Mouse (Mus musculus) midbrain, embryonic 11.5 days (tissue): ENCODE measurements around the gene Eln. TPM values are rescaled to one million over a fixed set of nuclear protein-coding genes. Genes with fewer than 3 reads are reported as not detected.
A peak's percentile ranks its signal among the peaks of the same experiment; 100 is the strongest.

ENCODE experiments used
- ATAC-seq: fragments of 200-750 bp; cut with Nextera tagmentation; 2 replicates; pipeline ENCODE4 v1.8.0; 2017; ENCODE audit warnings: moderate TSS enrichment, moderate library complexity; ENCODE audit not compliant: low FRiP score
- DNase-seq: peaks from one replicate; pipeline ENCODE4 v3.0.0; 2015; ENCODE audit warnings: low spot score; ENCODE audit errors: missing footprints
- H3K27ac ChIP-seq: fragments of 300-500 bp; sonication (generic); 2 replicates; pipeline ENCODE4 v1.5.1; 2014; ENCODE audit warnings: low read depth, low read length
- H3K27me3 ChIP-seq: fragments of 300-500 bp; sonication (generic); 2 replicates; pipeline ENCODE4 v1.6.1; 2014; ENCODE audit warnings: mild to moderate bottlenecking, low read length, moderate library complexity, mixed read lengths; ENCODE audit not compliant: control insufficient read depth, insufficient read depth
- H3K36me3 ChIP-seq: fragments of 300-500 bp; sonication (generic); 2 replicates; pipeline ENCODE4 v1.6.1; 2014; ENCODE audit warnings: mild to moderate bottlenecking, low read length, moderate library complexity, mixed read lengths; ENCODE audit not compliant: control insufficient read depth, insufficient read depth
- H3K4me1 ChIP-seq: fragments of 300-500 bp; sonication (generic); 2 replicates; pipeline ENCODE4 v1.6.1; 2014; ENCODE audit warnings: low read length; ENCODE audit not compliant: control insufficient read depth, insufficient read depth
- H3K4me2 ChIP-seq: fragments of 300-500 bp; sonication (generic); 2 replicates; pipeline ENCODE4 v1.6.1; 2014; ENCODE audit warnings: mild to moderate bottlenecking, moderate library complexity
- H3K4me3 ChIP-seq: fragments of 300-500 bp; sonication (generic); 2 replicates; pipeline ENCODE4 v1.5.1; 2014; ENCODE audit warnings: low read depth, low read length
- H3K9ac ChIP-seq: fragments of 300-500 bp; sonication (generic); 2 replicates; pipeline ENCODE4 v1.6.1; 2014; ENCODE audit warnings: low read length
- H3K9me3 ChIP-seq: fragments of 300-500 bp; sonication (generic); 2 replicates; pipeline ENCODE4 v1.6.1; 2016; ENCODE audit warnings: low read length; ENCODE audit not compliant: control insufficient read depth
- WGBS: fragments of 180-500 bp; shearing (Covaris S2); extraction: QIAGEN DNeasy Blood & Tissue Kit; methylation state at CpG from one replicate; pipeline ENCODE4 v1.1.7; 2014; 5-methylcytosine and 5-hydroxymethylcytosine counted together
- polyA plus RNA-seq: library from polyadenylated mRNA; unstranded; fragments of >200 nt; fragmentation: Nextera tagmentation; extraction: Ambion mirVana; gene quantifications from 2 replicates; pipeline ENCODE4 v1.2.1, GENCODE M21; 2014

Eln gene
- 1.1 and 2.0 TPM in 2 replicates for polyA plus RNA-seq

DNA sequence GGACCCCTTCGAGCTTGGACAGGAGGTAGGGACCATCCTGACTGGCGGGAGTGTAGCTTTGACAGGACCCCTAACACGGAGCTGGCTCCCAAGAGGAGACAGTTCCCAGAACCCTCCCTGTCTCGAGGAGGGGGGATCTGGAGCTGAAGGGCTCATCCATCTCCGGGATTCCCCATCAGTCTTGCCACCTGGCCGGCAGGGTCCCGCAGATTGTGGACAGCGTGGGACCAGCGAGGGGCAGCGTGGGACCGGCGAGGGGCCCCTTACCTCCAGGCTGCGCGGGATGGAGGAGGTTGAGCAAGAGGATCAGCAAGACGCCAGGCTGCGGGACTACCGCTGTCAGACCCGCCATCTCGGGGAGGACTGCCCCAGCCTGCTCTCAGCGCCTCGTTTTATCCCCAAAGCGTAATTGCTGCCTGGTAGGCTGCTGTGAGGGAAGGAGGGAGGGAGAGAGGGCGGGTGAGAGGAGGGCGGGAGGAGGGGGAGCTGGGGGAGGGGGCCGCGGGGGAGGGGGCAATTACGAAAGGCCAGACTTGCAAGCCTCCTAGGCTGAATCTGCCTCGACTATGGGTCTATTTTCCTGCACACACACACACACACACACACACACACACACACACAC, at the start of gene Eln:
Gene Eln, minus strand, starts transcription at position 434 of the 622 bp plus-strand sequence.
- peak within 1 kb of the TSS; percentile 33 for H3K4me3 ChIP-seq
- no peak within 1 kb of the TSS for H3K27ac ChIP-seq
- peaks cover 6% of the 10 kb centered on the region for H3K4me1 ChIP-seq
- 2% methylated on average over 24 of the region's 28 CpGs for WGBS
- DNase-seq (peak; percentile 91), ATAC-seq (peak; percentile 73)
- peak within 1 kb of the TSS; percentile 74 for H3K4me2 ChIP-seq
- H3K9me3 ChIP-seq: no peaks in the 10 kb centered on the region
- H3K27me3 ChIP-seq: no peaks in the 10 kb centered on the region
- peak within 1 kb of the TSS; percentile 65 for H3K9ac ChIP-seq
- no peaks in the 10 kb centered on the region for H3K36me3 ChIP-seq

GRCm38 (mm10) chr5:134790080-134790995, 43.2 kb upstream of the Eln start:
- Histone ChIP-seq H3K9me3 (peaks cover 3% of the 10 kb centered on the region; the same call in 1 of the 2 replicates), H3K4me2 (no peak overlapping the region), H3K27ac (no peak overlapping the region), H3K36me3 (no peaks in the 10 kb centered on the region), H3K4me1 (peaks cover 3% of the 10 kb centered on the region; the same call in 1 of the 2 replicates), H3K4me3 (no peak overlapping the region), H3K27me3 (no peaks in the 10 kb centered on the region), H3K9ac (no peak overlapping the region)
- 83% methylated on average over 15 of the region's 15 CpGs for WGBS
- DNase-seq (no peak), ATAC-seq (no peak)

GRCm38 (mm10) chr5:134788237-134788636, 41.1 kb upstream of the Eln start:
- Histone ChIP-seq H3K27ac (no peak overlapping the region), H3K4me2 (no peak overlapping the region), H3K4me3 (no peak overlapping the region), H3K27me3 (no peaks in the 10 kb centered on the region), H3K36me3 (no peaks in the 10 kb centered on the region), H3K9me3 (peaks cover 3% of the 10 kb centered on the region; the same call in 1 of the 2 replicates), H3K9ac (no peak overlapping the region), H3K4me1 (peaks cover 3% of the 10 kb centered on the region; the same call in 1 of the 2 replicates)
- DNase-seq: no peak
- WGBS: 72% methylated on average over 12 of the region's 12 CpGs
- ATAC-seq: no peak

GRCm38 (mm10) chr5:134785691-134786371, 38.7 kb upstream of the Eln start:
- Histone ChIP-seq H3K9me3 (no peaks in the 10 kb centered on the region), H3K4me3 (no peak overlapping the region), H3K4me2 (no peak overlapping the region), H3K27ac (no peak overlapping the region), H3K9ac (peak overlapping the region; percentile 57), H3K36me3 (no peaks in the 10 kb centered on the region), H3K27me3 (no peaks in the 10 kb centered on the region), H3K4me1 (peaks cover 3% of the 10 kb centered on the region; the same call in 1 of the 2 replicates)
- ATAC-seq (peak; percentile 72; the same call in 1 of the 2 replicates), DNase-seq (peak; percentile 91)
- WGBS: 48% methylated on average over 25 of the region's 25 CpGs

GRCm38 (mm10) chr5:134783794-134784193, 36.7 kb upstream of the Eln start:
- Histone ChIP-seq H3K4me2 (no peak overlapping the region), H3K4me3 (no peak overlapping the region), H3K9me3 (no peaks in the 10 kb centered on the region), H3K4me1 (peaks cover 3% of the 10 kb centered on the region; the same call in 1 of the 2 replicates), H3K9ac (no peak overlapping the region), H3K27me3 (no peaks in the 10 kb centered on the region), H3K36me3 (no peaks in the 10 kb centered on the region), H3K27ac (no peak overlapping the region)
- ATAC-seq (no peak), DNase-seq (no peak)
- 40% methylated on average over 2 of the region's 2 CpGs for WGBS

DNA sequence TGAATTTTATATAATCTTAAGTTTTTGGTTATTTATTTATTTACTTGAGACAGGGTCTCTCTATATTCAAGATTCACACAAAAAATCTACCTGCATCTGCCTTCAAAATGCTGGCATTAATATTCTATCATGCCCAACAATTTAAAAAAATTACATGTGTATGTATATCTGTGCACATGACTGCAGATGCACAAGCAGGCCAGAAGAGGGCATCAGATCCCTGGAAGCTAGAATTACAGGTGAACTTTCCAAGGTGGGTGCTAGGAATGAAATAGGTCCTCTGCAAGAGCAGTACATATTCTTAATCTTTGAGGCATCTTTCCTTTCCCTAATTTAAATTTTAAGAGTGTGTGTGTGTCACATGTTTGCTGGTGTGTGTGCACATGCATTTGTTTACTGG, 33.8 kb upstream of the Eln start:
- DNase-seq (no peak), ATAC-seq (no peak)
- Histone ChIP-seq H3K9ac (no peak overlapping the region), H3K4me3 (no peak overlapping the region), H3K36me3 (no peaks in the 10 kb centered on the region), H3K4me2 (no peak overlapping the region), H3K9me3 (no peaks in the 10 kb centered on the region), H3K4me1 (peaks cover 3% of the 10 kb centered on the region; the same call in 1 of the 2 replicates), H3K27me3 (no peaks in the 10 kb centered on the region), H3K27ac (no peak overlapping the region)

DNA sequence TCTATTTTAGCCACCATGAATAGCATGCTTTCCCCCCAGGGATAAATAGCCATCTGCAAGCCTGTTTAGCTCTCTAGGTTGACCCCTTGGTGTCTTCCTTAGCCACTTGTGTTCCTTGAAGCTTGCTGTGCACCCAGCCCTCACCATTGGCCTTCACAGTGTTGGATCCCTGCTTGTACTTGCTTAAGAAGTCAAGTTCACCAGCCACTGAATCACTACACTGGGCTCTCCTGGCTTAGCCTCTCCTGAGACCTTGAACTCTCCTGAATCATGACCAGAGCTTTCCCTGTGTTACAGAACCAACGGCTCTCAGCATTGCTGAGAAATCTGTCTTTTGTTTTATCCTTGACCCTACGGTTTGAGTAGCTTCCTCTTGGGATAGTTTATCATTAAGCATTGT, 33.0 kb upstream of the Eln start:
- Histone ChIP-seq H3K9me3 (no peaks in the 10 kb centered on the region), H3K4me3 (no peak overlapping the region), H3K36me3 (no peaks in the 10 kb centered on the region), H3K27ac (no peak overlapping the region), H3K4me2 (no peak overlapping the region), H3K27me3 (no peaks in the 10 kb centered on the region), H3K9ac (no peak overlapping the region), H3K4me1 (no peaks in the 10 kb centered on the region)
- DNase-seq (no peak), ATAC-seq (no peak)
- 76% methylated on average over 2 of the region's 2 CpGs for WGBS

- H3K27ac ChIP-seq: no peak overlapping the region
- H3K4me1 ChIP-seq: no peaks in the 10 kb centered on the region
- ATAC-seq: no peak
- no peak for DNase-seq
- no peaks in the 10 kb centered on the region for H3K27me3 ChIP-seq
- WGBS: 89% methylated on average over 12 of the region's 12 CpGs
- H3K9ac ChIP-seq: no peak overlapping the region
- H3K4me2 ChIP-seq: no peak overlapping the region
- no peak overlapping the region for H3K4me3 ChIP-seq
- H3K36me3 ChIP-seq: no peaks in the 10 kb centered on the region
- no peaks in the 10 kb centered on the region for H3K9me3 ChIP-seq
Observed at GRCm38 (mm10) chr5:134776551-134776950, 29.4 kb upstream of the Eln start.
